Mouse (Mus musculus) 3T3-L1 (cell line): ENCODE data around the gene Syt15.

Experiments used
- DNase-seq: peaks from one replicate; pipeline ENCODE4 v3.0.0-alpha.2; 2015; ENCODE audit warnings: low read depth, low spot score

Gene Syt15

GRCm38 (mm10) chr14:34219295-34219694, at the start of gene Syt15:
Gene Syt15, plus strand, starts transcription at chr14:34219595.
- no peak for DNase-seq

DNA sequence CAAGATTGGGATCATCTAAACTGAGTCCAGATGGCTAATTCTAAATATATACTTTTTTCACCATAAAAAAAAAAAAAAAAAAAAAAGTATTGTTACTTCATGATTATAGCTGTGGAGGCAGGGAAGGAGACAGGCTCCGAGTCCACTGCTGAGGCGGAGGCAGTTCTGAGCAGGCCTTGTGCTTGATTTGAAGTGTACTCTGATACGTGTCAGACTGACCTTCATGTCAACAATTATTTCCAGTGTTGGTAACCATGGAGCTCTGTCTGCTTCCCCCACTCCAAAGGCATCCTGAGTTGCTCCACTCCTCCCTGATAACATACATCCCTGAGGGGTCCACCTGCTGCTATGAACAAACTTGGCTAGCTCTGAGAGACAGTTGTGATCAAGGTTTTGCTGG, 48.3 kb upstream of the Syt15 start:
- DNase-seq, result no peak

GRCm38 (mm10) chr14:34179351-34179750, 40.0 kb upstream of the Syt15 start:
- no peak for DNase-seq

DNA sequence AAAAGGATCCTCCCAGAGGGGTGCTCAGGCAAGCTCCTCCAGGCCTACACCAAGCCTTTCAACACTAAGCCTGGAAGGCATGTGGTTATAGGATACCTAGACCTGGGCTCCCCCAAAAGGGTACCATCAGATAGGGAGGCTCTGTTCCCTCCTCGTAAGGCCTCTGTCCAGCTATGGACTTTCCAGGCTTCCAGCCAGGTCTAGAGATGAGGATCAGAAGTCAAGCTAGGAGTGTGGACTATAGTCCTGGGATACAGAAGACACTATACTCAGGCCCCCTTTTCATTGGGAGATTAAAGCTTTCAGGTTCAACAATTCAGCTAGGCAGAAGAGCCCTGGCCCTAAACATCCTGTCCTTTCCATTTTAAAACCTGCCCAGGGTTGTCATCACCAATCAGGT, 36.3 kb upstream of the Syt15 start:
- DNase-seq, result no peak

GRCm38 (mm10) chr14:34188629-34189028, 30.8 kb upstream of the Syt15 start:
- DNase-seq, result peak; percentile 30

DNA sequence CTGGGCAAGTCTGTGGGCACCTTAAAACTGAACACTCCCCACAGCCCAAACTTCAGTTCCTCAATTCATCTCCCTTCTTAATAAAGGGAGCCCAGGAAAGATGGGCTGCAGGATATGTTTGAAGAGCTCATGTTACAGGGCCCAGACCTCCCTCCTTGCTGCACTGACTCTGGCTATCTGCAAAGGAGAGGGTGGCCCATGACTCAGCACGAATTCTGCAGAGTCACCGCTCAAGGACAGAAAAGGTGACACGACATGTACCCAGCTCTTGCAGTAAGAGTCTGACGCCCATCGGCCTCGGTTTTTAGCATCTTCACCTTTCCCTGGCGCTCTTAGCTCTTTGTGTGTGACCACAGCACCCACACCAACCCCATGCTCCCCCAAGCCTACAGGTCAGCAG, 29.0 kb upstream of the Syt15 start:
- DNase-seq, result peak; percentile 11

GRCm38 (mm10) chr14:34193879-34194278, 25.5 kb upstream of the Syt15 start:
- no peak for DNase-seq

DNA sequence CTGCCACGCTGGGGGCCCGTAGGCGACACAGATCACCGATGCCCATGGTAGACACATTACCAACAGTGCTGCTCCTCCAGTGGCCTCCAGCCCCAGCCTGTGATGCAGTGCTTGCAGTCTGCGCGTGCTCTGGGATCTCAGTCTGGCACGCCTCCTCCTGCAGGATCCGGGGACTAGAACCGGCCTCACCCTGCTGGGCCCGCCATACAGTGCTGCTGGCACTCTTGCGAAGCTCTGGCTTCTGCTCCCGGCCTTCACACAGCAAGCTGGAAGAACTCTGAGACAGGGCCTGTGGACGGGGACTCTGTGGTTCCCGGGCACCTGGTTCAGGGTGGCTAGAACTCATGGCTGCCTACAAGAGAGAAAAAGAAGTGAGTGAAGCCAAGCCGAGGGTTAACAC, 23.9 kb upstream of the Syt15 start:
- no peak for DNase-seq

- DNase-seq, result no peak
Measured at GRCm38 (mm10) chr14:34196706-34197105, 22.7 kb upstream of the Syt15 start.

GRCm38 (mm10) chr14:34200738-34201230, 18.6 kb upstream of the Syt15 start:
- no peak for DNase-seq

DNA sequence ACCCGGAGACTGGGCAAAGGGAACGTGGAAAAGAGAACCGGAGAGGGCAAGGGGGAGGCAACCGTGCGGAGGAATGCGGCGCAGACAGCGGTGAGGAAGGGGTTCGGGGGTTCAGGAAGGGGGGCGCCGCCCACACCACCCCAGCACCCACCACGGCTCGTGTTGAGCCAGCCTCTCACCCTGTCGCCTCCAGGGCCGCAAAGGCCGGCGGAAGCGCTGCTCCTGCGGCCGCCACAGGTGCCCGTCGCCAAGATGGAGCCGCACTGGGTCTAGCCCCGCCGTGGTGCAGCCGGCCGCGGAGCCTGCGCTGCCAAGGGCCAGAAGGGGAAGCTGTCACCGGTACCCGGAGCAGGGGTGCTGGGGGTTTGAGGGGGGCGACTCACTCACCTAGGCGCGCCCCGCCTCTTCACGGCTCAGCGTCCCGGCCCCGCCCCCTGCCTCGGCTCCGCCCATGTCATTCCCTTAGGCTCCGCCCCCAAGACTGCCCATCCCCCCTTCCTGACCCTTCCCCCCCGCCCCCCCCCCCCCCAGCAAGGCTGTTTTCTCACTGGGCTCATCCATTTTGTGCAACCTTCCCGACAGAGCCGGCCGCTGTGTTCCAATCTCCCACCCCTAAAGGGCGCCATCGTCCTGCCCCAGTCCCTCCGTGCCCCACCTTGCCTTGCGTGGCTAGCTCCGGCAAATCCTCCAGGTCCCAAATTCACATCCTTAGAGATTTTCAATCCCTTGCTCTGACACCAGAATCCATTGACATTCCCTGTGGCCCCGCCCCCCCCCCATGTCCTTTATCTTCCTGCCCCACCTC, 18.0 kb upstream of the Syt15 start, which contains the start of gene Gprin2:
Gprin2 (minus strand) TSS at position 423 of the 805 bp plus-strand sequence.
- no peak for DNase-seq

- DNase-seq, result no peak
Measured at GRCm38 (mm10) chr14:34207996-34208395, 11.4 kb upstream of the Syt15 start.

DNA sequence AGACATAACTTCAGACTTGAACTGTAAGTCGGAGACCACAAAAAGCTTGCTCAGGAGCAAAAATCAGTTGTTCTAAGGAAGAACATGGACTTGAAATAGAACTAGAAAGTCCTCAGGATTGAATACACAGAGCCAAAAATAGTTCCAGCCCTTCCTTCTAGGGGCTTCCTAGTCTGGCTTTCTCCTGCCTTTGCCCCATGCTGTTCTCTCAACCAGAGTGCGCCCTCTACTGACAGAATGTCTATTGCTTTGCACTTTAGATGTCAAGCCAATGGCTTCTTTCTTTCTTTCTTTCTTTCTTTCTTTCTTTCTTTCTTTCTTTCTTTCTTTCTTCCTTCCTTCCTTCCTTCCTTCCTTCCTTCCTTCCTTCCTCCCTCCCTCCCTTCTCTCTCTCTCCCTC, 10.7 kb upstream of the Syt15 start:
- DNase-seq, result peak; percentile 71

GRCm38 (mm10) chr14:34209080-34209479, 10.3 kb upstream of the Syt15 start:
- DNase-seq, result no peak

- DNase-seq, result no peak
Measured at GRCm38 (mm10) chr14:34209942-34210341, 9.5 kb upstream of the Syt15 start.

DNA sequence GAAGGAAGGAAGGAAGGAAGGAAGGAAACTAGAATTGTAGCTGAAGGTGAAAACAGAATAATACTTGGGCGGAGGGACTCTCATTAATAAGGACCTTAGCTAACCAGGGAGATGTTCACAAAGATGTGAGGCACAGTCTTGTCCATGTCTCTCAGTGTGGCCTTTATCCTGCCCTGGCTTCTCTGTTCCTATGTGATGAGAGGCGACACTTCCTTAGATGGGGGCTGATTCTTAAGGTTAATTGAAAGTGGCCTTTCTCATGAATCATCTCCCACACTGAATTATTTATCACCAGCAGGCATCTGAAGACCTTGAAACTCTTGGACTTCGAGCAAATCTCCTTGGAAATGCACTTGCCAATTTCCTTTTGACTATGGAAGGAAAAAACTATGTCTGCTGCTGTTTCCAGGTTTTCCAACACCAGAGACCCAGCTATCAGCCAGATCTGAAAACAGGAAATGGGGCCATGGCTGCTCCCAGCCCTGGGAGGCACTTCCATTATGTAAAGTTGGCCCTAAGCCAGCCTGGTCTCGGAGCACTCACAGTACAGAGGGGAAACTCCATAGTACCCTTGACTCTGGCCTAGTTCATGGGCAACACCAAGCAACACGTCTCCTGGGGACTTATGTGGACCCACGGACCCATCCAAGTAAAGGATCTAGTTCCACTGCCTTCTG, 3.8 kb upstream of the Syt15 start:
- peak; percentile 9 for DNase-seq

DNA sequence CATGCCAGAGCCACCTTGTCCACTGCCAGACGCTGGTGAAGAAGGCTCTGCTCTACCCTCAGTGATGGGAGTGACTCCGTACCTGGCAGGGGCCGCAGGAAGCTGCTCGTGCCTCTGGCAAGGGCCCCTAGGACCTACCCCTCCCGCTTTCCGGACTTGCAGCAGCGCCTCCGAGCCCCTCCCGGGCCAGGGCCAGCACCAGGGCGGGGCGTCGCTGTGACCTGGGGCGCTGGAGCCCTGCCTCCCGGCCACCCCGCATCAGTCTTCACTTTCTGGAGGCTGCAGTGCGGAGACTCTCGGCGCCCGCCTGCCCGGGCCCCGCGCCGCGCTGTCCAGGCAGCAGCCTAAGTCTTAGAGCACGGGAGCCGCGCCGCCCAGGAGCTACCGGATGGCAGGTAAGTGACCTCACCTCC, 397 bp downstream of the Syt15 start:
- no peak for DNase-seq

GRCm38 (mm10) chr14:34220426-34220825, 1.0 kb downstream of the Syt15 start:
- DNase-seq, result no peak

DNA sequence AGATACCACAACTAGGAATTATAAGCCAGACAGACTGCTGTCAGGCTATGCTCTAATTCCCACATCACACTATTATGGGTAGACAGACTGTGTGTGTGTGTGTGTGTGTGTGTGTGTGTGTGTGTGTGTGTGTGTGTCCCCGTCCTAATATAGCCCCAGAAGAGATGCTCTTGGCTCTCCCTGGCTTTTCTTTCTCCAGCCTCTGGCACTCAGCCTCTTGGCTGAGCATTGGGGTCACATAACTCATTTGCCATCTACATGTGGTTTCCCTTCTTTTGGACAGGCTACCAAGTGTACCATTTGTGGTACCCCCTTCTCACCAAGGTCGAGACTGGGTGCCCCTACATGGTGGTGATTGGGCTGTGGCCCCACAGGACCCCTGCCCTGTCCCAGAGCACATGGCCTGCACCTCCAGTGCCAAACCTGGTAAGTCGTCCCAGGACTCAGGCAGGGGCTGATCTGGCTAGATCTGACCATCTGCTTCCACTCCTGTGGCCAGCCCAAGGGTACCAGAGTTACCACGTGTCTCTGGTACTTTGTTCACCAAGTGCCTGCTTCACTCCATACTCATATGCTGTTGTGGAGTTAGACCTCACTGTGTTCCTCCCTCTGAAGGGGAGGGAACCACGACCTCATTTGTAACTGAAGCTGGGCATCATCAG, 2.2 kb downstream of the Syt15 start:
- no peak for DNase-seq

GRCm38 (mm10) chr14:34223362-34223898, 4.0 kb downstream of the Syt15 start:
- DNase-seq, result no peak

DNA sequence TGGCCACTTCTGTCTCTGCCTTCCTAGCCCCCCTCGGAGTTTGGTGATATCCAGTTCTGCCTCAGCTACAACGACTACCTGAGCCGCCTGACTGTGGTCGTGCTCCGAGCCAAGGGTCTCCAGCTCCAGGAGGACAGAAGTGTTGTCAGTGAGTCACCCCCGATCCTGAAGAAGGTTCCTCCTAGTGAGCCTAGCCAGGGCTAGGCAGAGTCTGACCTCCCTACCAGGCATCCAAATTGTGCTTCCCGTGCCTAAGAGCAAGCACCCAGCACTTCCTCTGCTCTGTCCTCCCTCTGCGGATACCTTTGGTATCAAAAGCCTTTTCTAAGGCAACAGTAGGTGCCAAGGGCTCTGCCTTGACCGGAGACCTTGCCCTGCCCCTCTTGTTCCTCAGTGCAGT, 6.6 kb downstream of the Syt15 start:
- no peak for DNase-seq

DNA sequence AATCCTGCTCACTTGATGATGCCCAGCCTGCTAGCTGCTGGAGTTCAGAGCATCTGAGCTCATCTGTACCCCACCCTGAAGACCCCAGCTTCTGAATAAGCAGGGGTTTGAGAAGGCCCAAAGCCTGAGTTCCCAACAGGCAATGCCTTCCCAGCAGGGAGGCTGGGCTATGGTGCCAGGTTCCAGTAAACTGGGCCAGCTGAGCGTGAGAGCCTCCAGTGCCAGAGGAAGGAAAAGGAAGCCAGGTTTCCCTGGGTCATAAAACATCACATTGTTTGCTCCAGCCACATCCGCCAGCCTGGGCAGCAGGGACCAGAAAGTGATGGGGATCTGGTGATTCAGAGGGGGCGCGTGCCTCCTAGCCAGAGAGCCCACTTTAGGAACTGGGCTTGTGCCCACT, 7.2 kb downstream of the Syt15 start:
- DNase-seq, result no peak
